Mouse (Mus musculus) neutrophil, adult 5-6 weeks (primary cell): ENCODE measurements around the gene Tyms. TPM values are rescaled to one million over a fixed set of nuclear protein-coding genes. Genes with fewer than 3 reads are reported as not detected.

ENCODE experiments used
- ATAC-seq: fragments of 151-379, 151-347 bp; 2 replicates; pipeline ENCODE4 v1.8.0; 2017; ENCODE audit warnings: mild to moderate bottlenecking, moderate TSS enrichment; ENCODE audit not compliant: insufficient number of reproducible peaks, poor library complexity, low FRiP score, severe bottlenecking; ENCODE audit errors: extremely low read depth
- total RNA-seq: library from RNA; stranded (forward); fragments of 200-1000 nt; gene quantifications from 2 replicates; pipeline ENCODE4 v1.2.3, GENCODE M21; 2017

Tyms gene
- total RNA-seq = 0.98 and 5.4 TPM in 2 replicates

GRCm38 (mm10) chr5:30072825-30073821 is at the start of gene Tyms:
TSS of gene Tyms (minus strand) at chr5:30073617.
- 0 out of 2 replicates have a peak, but pooled peaks have one; percentile 19 for ATAC-seq

- no peak for ATAC-seq
Observed at GRCm38 (mm10) chr5:30122481-30122880, 49.1 kb upstream of the Tyms start.

GRCm38 (mm10) chr5:30120106-30120505 is 46.7 kb upstream of the Tyms start:
- no peak for ATAC-seq

GRCm38 (mm10) chr5:30119163-30119562 is 45.7 kb upstream of the Tyms start:
- no peak for ATAC-seq

- ATAC-seq = no peak
Observed at GRCm38 (mm10) chr5:30118018-30118417, 44.6 kb upstream of the Tyms start.

GRCm38 (mm10) chr5:30115718-30116117 is 42.3 kb upstream of the Tyms start:
- no peak for ATAC-seq

GRCm38 (mm10) chr5:30114761-30115140 is 41.3 kb upstream of the Tyms start:
- ATAC-seq = no peak

- ATAC-seq = no peak
Observed at GRCm38 (mm10) chr5:30113881-30114760, 40.7 kb upstream of the Tyms start.

- no peak for ATAC-seq
Observed at GRCm38 (mm10) chr5:30112533-30113068, 39.2 kb upstream of the Tyms start.

- no peak for ATAC-seq
Observed at GRCm38 (mm10) chr5:30111771-30112170, 38.4 kb upstream of the Tyms start.

- ATAC-seq = no peak
Observed at GRCm38 (mm10) chr5:30111126-30111525, 37.7 kb upstream of the Tyms start.

- ATAC-seq = no peak
Observed at GRCm38 (mm10) chr5:30110371-30111060, 37.1 kb upstream of the Tyms start.

- ATAC-seq = no peak
Observed at GRCm38 (mm10) chr5:30109899-30110298, 36.5 kb upstream of the Tyms start.

- no peak for ATAC-seq
Observed at GRCm38 (mm10) chr5:30108233-30108632, 34.8 kb upstream of the Tyms start.

GRCm38 (mm10) chr5:30107611-30108041 is 34.2 kb upstream of the Tyms start:
- no peak for ATAC-seq

GRCm38 (mm10) chr5:30107186-30107585 is 33.8 kb upstream of the Tyms start:
- ATAC-seq = no peak

GRCm38 (mm10) chr5:30106756-30107155 is 33.3 kb upstream of the Tyms start:
- no peak for ATAC-seq

GRCm38 (mm10) chr5:30105668-30106300 is 32.4 kb upstream of the Tyms start, which contains the start of gene 3110082J24Rik:
TSS of gene 3110082J24Rik (minus strand) at chr5:30106086.
- ATAC-seq = no peak
